Comparison of ENCODE assay signal across 27 mouse cellular contexts in the genomic region with DNA sequence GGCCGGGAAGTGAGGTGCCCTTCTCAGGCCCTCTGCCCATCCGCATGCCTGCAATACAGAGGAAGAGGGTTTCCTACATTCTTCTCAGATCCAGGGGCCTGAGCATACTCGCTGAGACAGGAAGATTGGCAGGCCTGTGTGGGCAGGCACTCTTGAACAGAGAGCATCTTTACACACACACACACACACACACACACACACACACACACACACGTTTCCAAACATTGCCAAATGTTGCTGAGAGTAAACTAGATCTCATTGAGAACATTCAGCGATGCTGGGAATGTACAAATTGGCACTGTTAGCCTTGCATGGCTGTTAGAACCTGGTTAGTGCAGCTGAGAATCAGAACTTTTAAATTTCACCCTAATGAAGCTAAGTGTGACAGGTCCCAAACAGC. TPM values are rescaled to one million over a fixed set of nuclear protein-coding genes. Genes with fewer than 3 reads are reported as not detected.
DNase-seq lines count a peak whose midpoint lies in the region; ATAC-seq and TF ChIP-seq lines count a peak whose summit lies in the region.
"Had no signal": no experiment of that assay in that cellular context is flagged by ENCODE, and none has a peak within 500 bp of the region (broad histone marks: within the 10 kb centered on the region; RNA-seq: fewer than 3 reads in every experiment).

No protein-coding gene starts in this region.

- no peak overlapping the region for H3K27ac ChIP-seq in layer of hippocampus, adult 2 months
- peak overlapping the region; percentile 99 for H3K27ac ChIP-seq in liver, embryonic 15.5 days (replicated peaks)
- H3K27ac ChIP-seq in intestine, embryonic 16.5 days (ENCODE audit: low read length) = no peak overlapping the region
- H3K27ac ChIP-seq: embryonic facial prominence, embryonic 13.5 days; forebrain, embryonic 10.5 days; heart, embryonic 10.5 days; heart, embryonic 15.5 days; hindbrain, embryonic 10.5 days; hindbrain, embryonic 14.5 days had no signal

- no peaks in the 10 kb centered on the region for H3K27me3 ChIP-seq in erythroblast, embryonic 14.5 days (ENCODE audit: control insufficient read depth)
- H3K27me3 ChIP-seq in liver, embryonic 15.5 days = no peaks in the 10 kb centered on the region
- no peaks in the 10 kb centered on the region for H3K27me3 ChIP-seq in intestine, embryonic 16.5 days (replicated peaks; ENCODE audit: control insufficient read depth, insufficient read depth, low read length)
- H3K27me3 ChIP-seq: embryonic facial prominence, embryonic 13.5 days; heart, embryonic 15.5 days had no signal

- WGBS in liver, embryonic 15.5 days (ENCODE audit: insufficient replicate concordance) = 74% methylated on average over 5 of the region's 5 CpGs
- WGBS in intestine, embryonic 16.5 days = 85% methylated on average over 5 of the region's 5 CpGs

- H3K4me2 ChIP-seq in liver, embryonic 15.5 days = peak overlapping the region; percentile 72
- H3K4me2 ChIP-seq in intestine, embryonic 16.5 days (ENCODE audit: low read depth, low read length) = no peak overlapping the region
- H3K4me2 ChIP-seq: embryonic facial prominence, embryonic 13.5 days; heart, embryonic 15.5 days; hindbrain, embryonic 14.5 days had no signal

- H3K36me3 ChIP-seq in erythroblast, embryonic 14.5 days (ENCODE audit: control insufficient read depth) = peaks cover 71% of the 10 kb centered on the region
- peaks cover 44% of the 10 kb centered on the region for H3K36me3 ChIP-seq in liver, embryonic 15.5 days (replicated peaks)
- no peaks in the 10 kb centered on the region for H3K36me3 ChIP-seq in intestine, embryonic 16.5 days (ENCODE audit: control insufficient read depth, insufficient read depth, low read length)
- H3K36me3 ChIP-seq: heart, embryonic 15.5 days had no signal

- ATAC-seq in erythroblast, adult 5-6 weeks (replicated peaks; ENCODE audit: low FRiP score, poor library complexity, severe bottlenecking) = no peak
- no peak for ATAC-seq in liver, embryonic 15.5 days (ENCODE audit: insufficient read depth)
- no peak for ATAC-seq in intestine, embryonic 16.5 days
- ATAC-seq: CD4-positive, CD25-positive, alpha-beta regulatory T cell, adult 4 months; forebrain, embryonic 14.5 days had no signal

- TF ChIP-seq CTCF in layer of hippocampus, adult 2 months (conservative IDR thresholded peaks at IDR 0.05) = no peak

- H3K4me3 ChIP-seq in erythroblast, embryonic 14.5 days (replicated peaks) = peak overlapping the region; percentile 90
- no peak overlapping the region for H3K4me3 ChIP-seq in layer of hippocampus, adult 2 months
- peak overlapping the region; percentile 73 for H3K4me3 ChIP-seq in liver, embryonic 15.5 days (replicated peaks)
- no peak overlapping the region for H3K4me3 ChIP-seq in intestine, embryonic 16.5 days (ENCODE audit: low read length)
- H3K4me3 ChIP-seq: embryonic facial prominence, embryonic 13.5 days; forebrain, embryonic 10.5 days; heart, embryonic 10.5 days; heart, embryonic 15.5 days; hindbrain, embryonic 10.5 days had no signal

- peak; percentile 43 to 57 for DNase-seq in layer of hippocampus, adult 2 months (ENCODE audit: low spot score in 2 of 2)
- no peak for DNase-seq in layer of hippocampus, postnatal 36 days
- DNase-seq in layer of hippocampus, adult 9-11 months = peak; percentile 33
- DNase-seq in urinary bladder, postnatal 10 days (ENCODE audit: low spot score) = no peak
- DNase-seq: adrenal gland, adult 8-10 months; adrenal gland, postnatal 36 days; B cell, adult 2 months; cerebellum, adult 18-20 months; cerebellum, adult 9-11 months; cerebellum, postnatal 36 days; gastrocnemius, postnatal 36 days; heart, adult 18-20 months; heart, postnatal 14 days had no signal

- peak overlapping the region; percentile 87 for H3K9ac ChIP-seq in liver, embryonic 15.5 days
- H3K9ac ChIP-seq in intestine, embryonic 16.5 days (ENCODE audit: low read depth, low read length) = no peak overlapping the region
- H3K9ac ChIP-seq: embryonic facial prominence, embryonic 13.5 days; heart, embryonic 15.5 days; hindbrain, embryonic 14.5 days had no signal

- H3K4me1 ChIP-seq in erythroblast, embryonic 14.5 days (ENCODE audit: control insufficient read depth) = peaks cover 74% of the 10 kb centered on the region
- H3K4me1 ChIP-seq in liver, embryonic 15.5 days (replicated peaks) = peaks cover 50% of the 10 kb centered on the region
- H3K4me1 ChIP-seq in intestine, embryonic 16.5 days (ENCODE audit: control insufficient read depth, insufficient read depth, low read length) = no peaks in the 10 kb centered on the region; the same call in 1 of the 2 replicates
- H3K4me1 ChIP-seq: embryonic facial prominence, embryonic 13.5 days; forebrain, embryonic 10.5 days; heart, embryonic 10.5 days; heart, embryonic 15.5 days; hindbrain, embryonic 10.5 days had no signal

- no peaks in the 10 kb centered on the region for H3K9me3 ChIP-seq in erythroblast, embryonic 14.5 days (ENCODE audit: control insufficient read depth, low read length)
- H3K9me3 ChIP-seq in liver, embryonic 15.5 days (replicated peaks) = no peaks in the 10 kb centered on the region
- no peaks in the 10 kb centered on the region for H3K9me3 ChIP-seq in intestine, embryonic 16.5 days (ENCODE audit: control insufficient read depth, low read length)
- H3K9me3 ChIP-seq: embryonic facial prominence, embryonic 13.5 days; forebrain, embryonic 10.5 days; G1E; heart, embryonic 10.5 days; heart, embryonic 15.5 days; hindbrain, embryonic 10.5 days had no signal

RNA-seq across cellular contexts. Expression of gene 4930519P11Rik, which starts 17.3 kb away (rescaled TPM):
- 0.19 and 0.33 TPM in 2 replicates for polyA plus RNA-seq in erythroblast, embryonic 14.5 days (2012)
- 6.7 TPM in 1 of 2 replicates, not detected in the other for total RNA-seq in erythroblast, adult 5-6 weeks (2015; ENCODE audit: low replicate concordance)
- total RNA-seq in erythroblast, adult 5-6 weeks (2017; ENCODE audit: low replicate concordance) = 1.8 TPM in 1 of 2 replicates, not detected in the other
- total RNA-seq in layer of hippocampus, adult 2 months (2021) = not detected
- total RNA-seq in layer of hippocampus, postnatal 36 days (2021) = not detected
- not detected in 2 replicates for polyA plus RNA-seq in liver, embryonic 15.5 days (2015; fragmentation: Nextera tagmentation; extraction: Ambion mirVana)
- polyA plus RNA-seq in intestine, embryonic 16.5 days (2015; fragmentation: Nextera tagmentation; extraction: Ambion mirVana) = not detected in 2 replicates
- total RNA-seq: G1E; gastrocnemius, adult 8-10 months; gastrocnemius, postnatal 36 days; heart, postnatal 14 days had no signal
- polyA plus RNA-seq: CD4-positive, CD25-positive, alpha-beta regulatory T cell, adult 4 months; embryonic facial prominence, embryonic 13.5 days; heart, embryonic 15.5 days; hindbrain, embryonic 10.5 days had no signal

RNA-seq across cellular contexts. Expression of gene Zfp341, which starts 17.4 kb away (rescaled TPM):
- polyA plus RNA-seq in erythroblast, embryonic 14.5 days (2012) = 2.0 and 2.1 TPM in 2 replicates
- total RNA-seq in erythroblast, adult 5-6 weeks (2015; ENCODE audit: low replicate concordance) = 6.9 and 11.0 TPM in 2 replicates
- 6.4 TPM in 2 replicates for total RNA-seq in erythroblast, adult 5-6 weeks (2017; ENCODE audit: low replicate concordance)
- 10 to 100 TPM in 1 of 2 experiments, 1 to 10 TPM in 1; 9.1 to 10.8 TPM for total RNA-seq in layer of hippocampus, adult 2 months (2021)
- 10 to 100 TPM in 1 of 2 experiments, 1 to 10 TPM in 1; 9.2 to 10.1 TPM for total RNA-seq in layer of hippocampus, postnatal 36 days (2021)
- 2.6 TPM in 2 replicates for polyA plus RNA-seq in liver, embryonic 15.5 days (2015; fragmentation: Nextera tagmentation; extraction: Ambion mirVana)
- polyA plus RNA-seq in intestine, embryonic 16.5 days (2015; fragmentation: Nextera tagmentation; extraction: Ambion mirVana) = 0.53 and 0.55 TPM in 2 replicates

RNA-seq across cellular contexts. Expression of gene Chmp4b, which starts 21.0 kb away (rescaled TPM):
- polyA plus RNA-seq in erythroblast, embryonic 14.5 days (2012) = 23.8 and 27.6 TPM in 2 replicates
- total RNA-seq in erythroblast, adult 5-6 weeks (2015; ENCODE audit: low replicate concordance) = 28.0 and 35.7 TPM in 2 replicates
- 47.3 and 59.0 TPM in 2 replicates for total RNA-seq in erythroblast, adult 5-6 weeks (2017; ENCODE audit: low replicate concordance)
- total RNA-seq in layer of hippocampus, adult 2 months (2021) = 100 to 1,000 TPM; 206 to 215 TPM
- 100 to 1,000 TPM; 212 to 220 TPM for total RNA-seq in layer of hippocampus, postnatal 36 days (2021)
- 11.7 and 13.9 TPM in 2 replicates for polyA plus RNA-seq in liver, embryonic 15.5 days (2015; fragmentation: Nextera tagmentation; extraction: Ambion mirVana)
- 23.6 and 28.7 TPM in 2 replicates for polyA plus RNA-seq in intestine, embryonic 16.5 days (2015; fragmentation: Nextera tagmentation; extraction: Ambion mirVana)

RNA-seq across cellular contexts. Expression of gene Pxmp4, which starts 27.0 kb away (rescaled TPM):
- polyA plus RNA-seq in erythroblast, embryonic 14.5 days (2012) = 1.2 and 1.6 TPM in 2 replicates
- 9.0 and 9.6 TPM in 2 replicates for total RNA-seq in erythroblast, adult 5-6 weeks (2015; ENCODE audit: low replicate concordance)
- total RNA-seq in erythroblast, adult 5-6 weeks (2017; ENCODE audit: low replicate concordance) = 7.5 and 11.2 TPM in 2 replicates
- total RNA-seq in layer of hippocampus, adult 2 months (2021) = 10 to 100 TPM; 10.7 to 13.7 TPM
- 10 to 100 TPM in 1 of 2 experiments, 1 to 10 TPM in 1; 10.0 to 10.5 TPM for total RNA-seq in layer of hippocampus, postnatal 36 days (2021)
- polyA plus RNA-seq in liver, embryonic 15.5 days (2015; fragmentation: Nextera tagmentation; extraction: Ambion mirVana) = 34.6 and 43.9 TPM in 2 replicates
- 41.2 and 41.9 TPM in 2 replicates for polyA plus RNA-seq in intestine, embryonic 16.5 days (2015; fragmentation: Nextera tagmentation; extraction: Ambion mirVana)

Comparison
In these comparisons a context has a peak if more than half of its experiments do, and no peak if none do; other contexts are left out.
1. DNase-seq: peak in layer of hippocampus, adult 2 months (2 of 2) and layer of hippocampus, adult 9-11 months (single experiment); none in layer of hippocampus, postnatal 36 days (0 of 2) and urinary bladder, postnatal 10 days (single experiment).
2. H3K4me3 ChIP-seq: peak in erythroblast, embryonic 14.5 days (single experiment) and liver, embryonic 15.5 days (single experiment); none in layer of hippocampus, adult 2 months (single experiment) and intestine, embryonic 16.5 days (single experiment).